Mouse (Mus musculus) spleen, adult 2 months (tissue): ENCODE measurements at regions not wholly inside any gene's neighbourhood (a gene's known extent, or its start where the extent isn't known, plus 50 kb on each side); places are given as distances from the start of the nearest gene placed in this dataset.

Source experiments
- DNase-seq, 2 experiments: peaks; one replicate each; pipeline versions ENCODE4 v3.0.0 to v3.0.0-alpha.2; 2012 to 2021; ENCODE audit warnings: low spot score in 2 of 2, low read depth in 1 of 2
- H3K27ac ChIP-seq: fragments of 200-500 bp; 2 replicates; pipeline ENCODE4 v1.5.1; 2012; ENCODE audit warnings: low read length, inconsistent platforms; ENCODE audit not compliant: insufficient read depth
- H3K27me3 ChIP-seq: fragments of 200-500 bp; 2 replicates; pipeline ENCODE4 v1.6.1; 2012; ENCODE audit warnings: mild to moderate bottlenecking, moderate library complexity, low read length, inconsistent platforms; ENCODE audit not compliant: control insufficient read depth, insufficient read depth
- H3K36me3 ChIP-seq: fragments of 200-500 bp; 2 replicates; pipeline ENCODE4 v1.6.1; 2012; ENCODE audit warnings: mild to moderate bottlenecking, low read length, inconsistent platforms; ENCODE audit not compliant: control insufficient read depth, insufficient read depth
- H3K4me1 ChIP-seq: fragments of 200-500 bp; 2 replicates; pipeline ENCODE4 v1.6.1; 2011; ENCODE audit warnings: inconsistent platforms; ENCODE audit not compliant: control insufficient read depth, insufficient read depth, insufficient read length
- H3K4me3 ChIP-seq: fragments of 200-500 bp; 2 replicates; pipeline ENCODE4 v1.5.1; 2011; ENCODE audit warnings: mild to moderate bottlenecking, inconsistent platforms; ENCODE audit not compliant: insufficient read depth, insufficient read length; ENCODE audit errors: extremely low read depth
- CTCF ChIP-seq: fragments of 200-500 bp; IDR thresholded peaks from 2 replicates; pipeline ENCODE4 v1.5.1; 2011; ENCODE audit warnings: mild to moderate bottlenecking, inconsistent platforms; ENCODE audit not compliant: insufficient read depth, insufficient read length, insufficient replicate concordance; ENCODE audit errors: extremely low read depth
- POLR2A ChIP-seq: fragments of 200-500 bp; IDR thresholded peaks from 2 replicates; pipeline ENCODE4 v1.6.1; 2011; ENCODE audit warnings: low read depth, low read length, inconsistent platforms
- WGBS: fragments of 180-500 bp; shearing (Covaris S2); methylation state at CpG from one replicate; pipeline ENCODE4 v1.1.7; 2018; 5-methylcytosine and 5-hydroxymethylcytosine counted together

DNA sequence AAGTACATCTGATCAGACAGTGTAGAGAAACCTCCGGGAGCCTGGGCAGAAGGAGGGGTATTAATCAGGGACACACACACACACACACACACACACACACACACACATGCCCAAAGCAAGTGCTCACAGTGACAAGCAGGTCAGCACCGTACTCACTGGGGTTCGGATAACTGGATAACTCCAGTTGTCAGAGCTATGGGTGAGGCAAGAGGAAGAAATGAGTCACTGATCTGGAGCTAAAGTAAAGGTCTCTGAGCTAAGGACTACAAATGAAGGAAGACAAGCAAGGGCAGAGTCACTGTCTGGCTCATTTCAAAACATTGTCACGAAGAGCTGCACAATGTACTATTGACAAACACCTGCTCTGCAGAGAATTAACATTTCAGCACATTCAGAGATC lies 104.9 kb downstream of the Nfkbiz start:
- no peak overlapping the region for H3K27ac ChIP-seq
- TF ChIP-seq CTCF (no peak), POLR2A (no peak)
- DNase-seq, result no peak
- no peak overlapping the region for H3K4me3 ChIP-seq
- no peaks in the 10 kb centered on the region for H3K4me1 ChIP-seq
- WGBS, result 87% methylated on average over 4 of the region's 4 CpGs
- H3K36me3 ChIP-seq, result no peaks in the 10 kb centered on the region
- H3K27me3 ChIP-seq, result no peaks in the 10 kb centered on the region

DNA sequence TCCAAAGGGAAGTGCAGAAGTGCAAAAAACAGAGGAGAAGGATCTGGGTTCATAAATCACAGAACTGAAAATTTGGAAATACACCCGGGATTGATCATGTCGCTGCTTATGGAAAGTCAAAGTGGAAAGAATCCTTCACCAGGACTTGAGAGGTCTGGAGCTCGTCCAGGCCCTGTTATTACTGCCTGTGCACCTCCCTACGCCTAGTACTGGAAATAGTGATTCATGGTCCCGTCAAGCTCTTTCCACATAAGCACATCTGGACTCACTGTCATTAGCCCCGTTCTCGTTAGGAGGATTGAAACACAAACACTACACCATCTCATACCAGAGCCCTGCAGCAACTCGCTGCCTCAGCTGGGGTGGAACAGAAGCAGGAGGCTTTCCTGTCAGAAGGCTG lies 107.7 kb downstream of the Nfkbiz start:
- no peaks in the 10 kb centered on the region for H3K27me3 ChIP-seq
- TF ChIP-seq CTCF, result no peak
- no peak for TF ChIP-seq POLR2A
- 82% methylated on average over 8 of the region's 8 CpGs for WGBS
- H3K4me1 ChIP-seq, result no peaks in the 10 kb centered on the region
- H3K27ac ChIP-seq, result no peak overlapping the region
- no peak overlapping the region for H3K4me3 ChIP-seq
- H3K36me3 ChIP-seq, result no peaks in the 10 kb centered on the region
- no peak for DNase-seq

DNA sequence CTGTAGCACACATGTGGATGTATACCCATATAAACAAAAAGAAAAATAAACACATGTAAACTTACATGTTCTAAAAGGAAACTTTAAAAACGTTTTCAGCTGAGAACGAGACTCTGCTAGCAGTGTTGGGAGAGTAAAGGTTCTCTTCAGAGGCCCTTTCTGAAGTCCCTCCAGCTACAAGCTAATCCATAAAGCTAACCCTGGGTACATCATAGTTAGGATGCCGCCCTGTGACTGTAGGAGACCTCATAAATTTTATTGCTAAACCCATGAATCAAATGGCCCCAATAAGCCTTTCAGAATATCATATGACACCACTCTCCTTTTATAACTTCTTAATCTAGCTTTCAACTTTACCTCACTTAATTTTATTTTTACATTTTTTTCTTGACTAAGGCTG lies 112.2 kb downstream of the Nfkbiz start:
- H3K4me3 ChIP-seq, result no peak overlapping the region
- no peaks in the 10 kb centered on the region for H3K4me1 ChIP-seq
- TF ChIP-seq POLR2A (no peak), CTCF (no peak)
- no peaks in the 10 kb centered on the region for H3K27me3 ChIP-seq
- no peaks in the 10 kb centered on the region for H3K36me3 ChIP-seq
- H3K27ac ChIP-seq, result no peak overlapping the region
- DNase-seq, result no peak
- 87% methylated on average over 3 of the region's 3 CpGs for WGBS

DNA sequence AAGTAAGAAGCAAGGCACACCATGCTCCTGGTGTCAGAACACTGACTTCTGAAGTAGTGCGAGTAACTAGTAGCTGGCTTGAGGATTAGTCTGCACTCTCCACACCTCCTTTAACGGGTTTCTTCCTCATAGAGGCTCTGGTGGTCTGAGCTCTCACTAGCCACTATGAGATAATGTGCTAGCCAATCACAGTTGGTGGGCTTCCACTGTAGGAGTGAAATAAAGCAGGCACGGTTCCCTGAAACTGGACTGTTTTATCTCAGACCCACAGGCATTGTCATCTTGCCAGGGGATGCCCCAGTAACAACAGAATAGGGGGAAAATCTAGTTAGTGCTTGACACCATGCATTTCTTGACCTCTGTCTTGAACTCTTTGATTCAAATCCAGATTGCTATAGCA lies 118.3 kb downstream of the Nfkbiz start:
- Histone ChIP-seq H3K27ac (no peak overlapping the region), H3K4me1 (no peaks in the 10 kb centered on the region; the same call in 1 of the 2 replicates), H3K4me3 (no peak overlapping the region), H3K27me3 (no peaks in the 10 kb centered on the region), H3K36me3 (no peaks in the 10 kb centered on the region)
- TF ChIP-seq CTCF, result no peak
- WGBS, result 64% methylated on average over 3 of the region's 3 CpGs
- DNase-seq, result no peak

DNA sequence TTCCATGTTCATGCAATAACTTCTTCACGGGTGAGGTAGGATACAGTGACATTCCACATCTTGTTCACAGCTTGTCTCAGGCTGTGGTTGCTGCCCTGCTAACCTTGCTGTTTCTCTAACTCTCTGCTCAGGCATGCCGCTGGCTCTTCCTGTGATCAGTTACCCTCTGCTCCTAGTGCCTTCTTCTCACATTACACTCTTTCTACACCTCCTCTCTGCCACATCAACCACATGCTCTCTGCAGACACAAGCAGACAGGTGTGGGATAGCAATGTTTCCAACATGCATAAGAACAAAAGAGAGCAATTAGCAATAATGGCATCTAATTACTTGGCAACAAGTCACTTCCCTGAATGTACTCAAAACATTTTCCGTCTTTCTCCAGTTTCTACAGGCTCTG lies 128.7 kb downstream of the Nfkbiz start:
- no peak overlapping the region for H3K4me3 ChIP-seq
- no peaks in the 10 kb centered on the region for H3K27me3 ChIP-seq
- WGBS, result 86% methylated on average over 3 of the region's 3 CpGs
- no peak for DNase-seq
- no peaks in the 10 kb centered on the region for H3K4me1 ChIP-seq
- no peaks in the 10 kb centered on the region for H3K36me3 ChIP-seq
- H3K27ac ChIP-seq, result no peak overlapping the region
- TF ChIP-seq POLR2A, result no peak
- no peak for TF ChIP-seq CTCF

DNA sequence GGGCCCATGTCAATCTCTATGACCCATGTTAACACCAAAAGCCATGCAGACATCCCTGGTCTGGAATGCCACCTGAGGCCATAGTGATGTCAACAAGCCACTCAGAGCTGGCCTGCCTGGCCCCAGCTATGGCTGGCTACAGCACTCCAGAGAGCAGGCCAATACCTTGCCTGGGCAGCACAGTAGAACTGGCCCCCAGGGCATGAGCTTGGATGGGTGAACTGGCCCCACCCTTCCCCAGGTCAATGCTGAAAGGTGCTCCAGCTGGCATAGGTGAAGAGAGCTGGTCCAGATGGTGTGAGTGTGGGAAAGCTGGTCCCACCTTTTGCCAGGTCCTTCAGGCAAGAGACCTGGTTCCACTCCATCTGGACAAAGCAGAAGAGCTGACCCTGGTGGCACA lies 132.2 kb downstream of the Nfkbiz start:
- DNase-seq, result no peak
- no peaks in the 10 kb centered on the region for H3K27me3 ChIP-seq
- no peak overlapping the region for H3K4me3 ChIP-seq
- H3K36me3 ChIP-seq, result no peaks in the 10 kb centered on the region
- TF ChIP-seq CTCF, result no peak
- no peak for TF ChIP-seq POLR2A
- no peak overlapping the region for H3K27ac ChIP-seq
- H3K4me1 ChIP-seq, result no peaks in the 10 kb centered on the region

DNA sequence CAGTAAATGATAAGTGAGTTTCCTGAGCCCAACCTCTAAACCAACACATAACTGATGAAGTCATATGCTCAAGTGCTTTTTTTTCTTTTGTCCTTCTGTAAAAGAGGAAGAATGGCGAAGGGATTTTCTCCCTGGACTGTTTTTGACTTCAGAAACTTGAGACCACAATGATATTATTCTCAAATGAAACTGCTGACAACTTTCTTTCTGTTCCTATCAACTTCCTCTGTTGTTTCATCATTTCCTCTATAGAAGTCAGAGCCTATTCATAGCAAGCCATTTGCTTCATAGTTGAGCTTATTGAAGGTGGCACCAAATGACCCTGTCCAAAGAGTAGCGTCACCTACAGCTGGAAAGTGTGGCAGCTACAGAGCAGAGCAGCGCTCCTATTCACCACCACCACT lies 140.2 kb downstream of the Nfkbiz start:
- Histone ChIP-seq H3K4me1 (peaks cover 3% of the 10 kb centered on the region; the same call in 1 of the 2 replicates), H3K36me3 (no peaks in the 10 kb centered on the region), H3K27me3 (no peaks in the 10 kb centered on the region), H3K4me3 (no peak overlapping the region), H3K27ac (peak overlapping the region; percentile 52; the same call in 1 of the 2 replicates)
- DNase-seq, result peak in 1 of 2 experiments; percentile 28
- 20% methylated on average over 3 of the region's 3 CpGs for WGBS
- TF ChIP-seq POLR2A, result no peak
- no peak for TF ChIP-seq CTCF
